Mouse (Mus musculus) liver, embryonic 12.5 days (tissue): ENCODE measurements around the gene Plac9b. TPM values are rescaled to one million over a fixed set of nuclear protein-coding genes. Genes with fewer than 3 reads are reported as not detected.
"Not testable (repeated sequence)": the region's sequence is repeated elsewhere in the genome, so short reads cannot be mapped to it uniquely, and the experiment has no call there.

Experiments used
- ATAC-seq: fragments of 200-750 bp; cut with Nextera tagmentation; 2 replicates; pipeline ENCODE4 v1.8.0; 2017; ENCODE audit warnings: moderate number of reproducible peaks, mild to moderate bottlenecking, moderate library complexity
- H3K27ac ChIP-seq: fragments of 300-500 bp; sonication (generic); 2 replicates; pipeline ENCODE4 v1.5.1; 2016; ENCODE audit warnings: mild to moderate bottlenecking
- H3K27me3 ChIP-seq: fragments of 300-500 bp; sonication (generic); replicated peaks from 2 replicates; pipeline ENCODE4 v1.6.1; 2016; ENCODE audit warnings: mild to moderate bottlenecking, moderate library complexity
- H3K36me3 ChIP-seq: fragments of 300-500 bp; sonication (generic); 2 replicates; pipeline ENCODE4 v1.6.1; 2016; ENCODE audit warnings: mild to moderate bottlenecking, moderate library complexity
- H3K4me1 ChIP-seq: fragments of 300-500 bp; sonication (generic); 2 replicates; pipeline ENCODE4 v1.6.1; 2016
- H3K4me2 ChIP-seq: fragments of 300-500 bp; sonication (generic); 2 replicates; pipeline ENCODE4 v1.6.1; 2016; ENCODE audit warnings: mild to moderate bottlenecking, moderate library complexity
- H3K4me3 ChIP-seq: fragments of 300-500 bp; sonication (generic); 2 replicates; pipeline ENCODE4 v1.5.1; 2016; ENCODE audit warnings: mild to moderate bottlenecking, moderate library complexity
- H3K9ac ChIP-seq: fragments of 300-500 bp; sonication (generic); 2 replicates; pipeline ENCODE4 v1.6.1; 2016; ENCODE audit warnings: mild to moderate bottlenecking, moderate library complexity
- H3K9me3 ChIP-seq: fragments of 300-500 bp; sonication (generic); replicated peaks from 2 replicates; pipeline ENCODE4 v1.6.1; 2016; ENCODE audit warnings: mild to moderate bottlenecking, moderate library complexity
- WGBS: fragments of 180-500 bp; shearing (Covaris S2); methylation state at CpG from one replicate; pipeline ENCODE4 v1.1.7; 2016; ENCODE audit not compliant: insufficient replicate concordance; 5-methylcytosine and 5-hydroxymethylcytosine counted together
- polyA plus RNA-seq: library from polyadenylated mRNA; unstranded; fragments of >200 nt; fragmentation: Nextera tagmentation; extraction: Ambion mirVana; gene quantifications from 2 replicates; pipeline ENCODE4 v1.2.1, GENCODE M21; 2016

The Plac9b gene
- polyA plus RNA-seq, 1 experiment from 2014 or later: 3.0 TPM

DNA sequence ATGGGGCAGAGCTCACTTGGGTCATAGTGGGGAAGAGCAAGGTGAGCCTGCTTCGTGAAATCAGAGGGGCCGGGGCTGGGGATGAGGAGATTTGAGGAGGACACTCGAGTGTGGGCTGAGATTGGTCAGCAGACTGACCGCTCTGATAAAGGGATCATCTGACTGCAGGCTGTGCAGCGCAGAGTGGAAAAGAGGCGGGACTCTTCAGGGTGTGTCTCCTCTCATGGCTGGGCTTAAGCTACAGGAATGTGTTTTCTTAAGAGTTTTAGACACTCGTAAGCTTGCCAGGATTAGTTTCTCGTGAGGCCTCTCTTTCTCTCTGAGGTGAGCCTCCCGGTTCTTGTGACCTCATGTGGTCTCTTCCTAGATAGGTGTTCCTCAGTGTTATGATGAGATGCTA lies 21.1 kb downstream of the Plac9b start:
- not testable (repeated sequence) for ATAC-seq, H3K4me3 ChIP-seq, H3K27me3 ChIP-seq, H3K27ac ChIP-seq, H3K4me2 ChIP-seq, H3K36me3 ChIP-seq, H3K9ac ChIP-seq, H3K9me3 ChIP-seq, H3K4me1 ChIP-seq
- no CpG with 5 or more reads among the region's 9 CpGs for WGBS

DNA sequence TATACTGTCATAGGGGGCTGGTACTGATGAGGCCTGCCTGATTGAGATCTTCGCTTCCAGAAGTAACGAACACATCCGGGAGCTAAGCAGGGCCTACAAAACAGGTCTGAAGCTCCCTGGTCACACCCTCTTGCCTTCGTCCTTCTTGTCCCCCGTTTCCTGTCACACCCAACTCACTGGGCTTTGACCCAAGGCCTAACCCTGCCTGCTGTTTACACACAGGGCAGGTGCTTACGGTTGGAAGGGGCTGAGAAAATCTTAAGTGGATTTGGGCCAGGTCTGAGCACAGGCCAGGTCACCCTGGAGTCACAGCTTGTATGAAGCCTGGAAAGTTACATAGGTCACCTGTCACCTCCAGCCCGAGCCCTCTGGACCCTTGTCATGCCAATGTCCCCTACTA lies 26.2 kb downstream of the Plac9b start:
- H3K4me2 ChIP-seq, H3K4me3 ChIP-seq, H3K9me3 ChIP-seq, H3K27ac ChIP-seq, H3K9ac ChIP-seq, H3K36me3 ChIP-seq, H3K4me1 ChIP-seq, ATAC-seq, H3K27me3 ChIP-seq: not testable (repeated sequence)
- no CpG with 5 or more reads among the region's 7 CpGs for WGBS

DNA sequence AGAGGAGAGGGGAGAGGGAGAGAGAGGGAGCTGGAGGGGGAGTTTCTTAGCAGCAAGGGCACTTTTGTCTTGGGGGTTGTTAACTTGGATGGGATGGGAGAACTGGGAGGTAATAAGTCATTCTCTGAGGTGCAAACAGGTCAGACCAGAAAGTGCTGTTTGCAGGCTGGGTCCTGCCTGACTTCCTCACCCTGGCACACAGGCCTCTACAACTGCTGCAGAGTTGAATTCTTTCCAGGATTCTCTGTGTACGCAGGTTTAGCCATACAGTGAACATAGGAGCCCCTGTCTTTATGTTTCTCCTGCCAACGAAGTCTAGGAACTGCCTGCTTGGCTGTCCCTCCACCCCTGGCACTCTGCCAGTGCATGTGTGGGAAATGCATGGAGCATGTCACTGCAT lies 35.2 kb downstream of the Plac9b start:
- H3K27me3 ChIP-seq, H3K4me2 ChIP-seq, H3K9me3 ChIP-seq, H3K4me3 ChIP-seq, ATAC-seq, H3K36me3 ChIP-seq, H3K27ac ChIP-seq, H3K9ac ChIP-seq, H3K4me1 ChIP-seq: not testable (repeated sequence)
- WGBS: no CpG with 5 or more reads among the region's 2 CpGs

DNA sequence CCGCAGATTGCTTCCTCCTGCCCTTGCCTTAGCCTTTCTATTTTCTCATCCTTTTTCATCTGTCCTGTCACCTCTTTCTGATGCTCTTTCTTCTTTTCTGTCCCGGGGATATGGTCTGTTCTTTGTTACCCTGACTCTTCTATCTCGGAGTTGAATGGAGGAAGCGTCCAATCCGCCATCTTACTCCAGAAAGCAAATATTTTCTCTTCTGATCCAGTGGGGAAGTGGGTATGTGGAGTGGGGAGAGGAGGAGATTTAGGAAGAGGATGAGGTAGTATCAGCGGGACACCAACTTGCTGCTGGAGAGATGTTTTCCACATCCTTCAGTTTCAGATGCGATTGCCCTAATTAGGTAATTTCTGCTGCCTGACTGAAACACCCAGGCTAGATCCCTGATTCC lies 63.2 kb downstream of the Plac9b start:
- H3K27ac ChIP-seq, H3K4me3 ChIP-seq, H3K36me3 ChIP-seq, H3K27me3 ChIP-seq, H3K9ac ChIP-seq, H3K9me3 ChIP-seq, ATAC-seq, H3K4me1 ChIP-seq, H3K4me2 ChIP-seq: not testable (repeated sequence)
- WGBS: no CpG with 5 or more reads among the region's 7 CpGs

DNA sequence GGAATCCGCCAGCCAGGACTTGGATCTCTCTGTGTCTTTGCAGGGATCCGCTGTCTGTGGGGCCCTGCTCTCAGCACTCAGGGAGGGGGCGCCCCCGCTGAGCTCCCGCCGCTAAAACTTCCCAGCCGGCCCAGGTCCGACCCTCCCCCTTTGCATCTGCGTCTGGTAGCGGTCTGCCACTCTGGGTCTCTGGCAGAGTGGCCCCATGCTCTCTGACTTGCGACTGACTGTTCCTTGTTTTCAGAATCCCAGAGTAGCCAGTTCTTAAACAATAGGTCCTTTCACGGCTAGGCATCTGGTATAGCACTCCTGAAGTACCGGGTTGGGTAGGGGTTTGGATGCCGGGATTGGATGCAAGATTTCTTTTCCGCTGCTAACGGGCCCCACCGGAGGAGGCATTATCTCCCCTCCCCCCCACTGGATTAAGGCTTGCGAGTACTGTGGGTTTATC lies 63.7 kb downstream of the Plac9b start:
- H3K27ac ChIP-seq, ATAC-seq, H3K4me1 ChIP-seq, H3K4me3 ChIP-seq, H3K27me3 ChIP-seq, H3K4me2 ChIP-seq, H3K9me3 ChIP-seq, H3K36me3 ChIP-seq, H3K9ac ChIP-seq: not testable (repeated sequence)
- WGBS: no CpG with 5 or more reads among the region's 18 CpGs

DNA sequence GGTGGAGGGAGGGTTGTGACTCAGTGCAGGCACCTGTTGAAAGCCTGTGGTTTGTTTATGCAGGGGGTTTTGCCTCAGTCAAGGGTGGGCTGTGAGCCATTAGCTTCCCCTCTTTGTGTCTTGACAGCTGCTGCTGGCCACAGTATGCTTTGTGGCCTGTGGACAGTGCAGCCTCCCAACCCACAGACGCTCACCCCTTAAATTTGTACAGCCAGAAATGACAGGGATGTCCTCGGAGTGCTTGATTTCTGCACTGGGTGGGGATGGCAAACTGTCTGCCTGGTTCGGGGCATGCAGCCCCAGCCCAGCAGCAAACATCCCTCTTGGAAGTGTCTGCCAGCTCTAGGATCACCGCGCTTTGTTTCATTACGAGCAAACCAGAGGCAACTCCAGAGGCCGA lies 64.1 kb downstream of the Plac9b start, which contains the start of gene Duxbl2:
Duxbl2 (plus strand) TSS at position 200 of the 400 bp plus-strand sequence.
- not testable (repeated sequence) for H3K27me3 ChIP-seq, H3K4me3 ChIP-seq, H3K4me2 ChIP-seq, ATAC-seq, H3K9me3 ChIP-seq, H3K27ac ChIP-seq, H3K9ac ChIP-seq, H3K36me3 ChIP-seq, H3K4me1 ChIP-seq
- no CpG with 5 or more reads among the region's 7 CpGs for WGBS

Other genes starting within 250 kb of the Plac9b start
- gene Cphx1, start 244.2 kb downstream of the Plac9b start, polyA plus RNA-seq: not detected in 2 replicates
- gene Duxbl1, start 203.9 kb downstream of the Plac9b start, polyA plus RNA-seq: 0.20 TPM in 1 of 2 replicates, not detected in the other
- gene Gm9780, start 139.8 kb downstream of the Plac9b start, polyA plus RNA-seq: 0.26 and 1.3 TPM in 2 replicates
- gene Tmem254c, start 115.1 kb downstream of the Plac9b start, polyA plus RNA-seq: 12.9 and 13.0 TPM in 2 replicates
- not detected in 2 replicates for gene Cphx2, start 101.0 kb downstream of the Plac9b start, polyA plus RNA-seq
- not detected in 2 replicates for gene Cphx3, start 100.2 kb downstream of the Plac9b start, polyA plus RNA-seq
- 0.42 TPM in 1 of 2 replicates, not detected in the other for gene Duxbl2, start 64.1 kb downstream of the Plac9b start, polyA plus RNA-seq
- 20.8 and 22.5 TPM in 2 replicates for gene Tmem254b, start 24.6 kb upstream of the Plac9b start, polyA plus RNA-seq
- gene Duxbl3, start 75.5 kb upstream of the Plac9b start, polyA plus RNA-seq: 0.19 and 0.32 TPM in 2 replicates